Mouse (Mus musculus): ENCODE measurements around the gene Gm20547.
"Not testable (repeated sequence)": the region's sequence is repeated elsewhere in the genome, so short reads cannot be mapped to it uniquely, and the experiment has no call there.

- not testable (repeated sequence) for TF ChIP-seq HCFC1 (IDR thresholded peaks at IDR 0.05; ENCODE audit: borderline replicate concordance, insufficient read depth, low read length); ZNF384 (IDR thresholded peaks at IDR 0.05; ENCODE audit: low read depth, low read length); CHD2 (IDR thresholded peaks at IDR 0.05; ENCODE audit: low read depth, low read length); MAFK (IDR thresholded peaks at IDR 0.05; ENCODE audit: insufficient read depth, low read depth, low read length); ZC3H11A (IDR thresholded peaks at IDR 0.05; ENCODE audit: borderline replicate concordance, low read depth, low read length)
Observed at GRCm38 (mm10) chr17:34810811-34811210, 71.0 kb downstream of the Gm20547 start.
